Mouse (Mus musculus): ENCODE results near the gene Acox1. TPM values are rescaled to one million over a fixed set of nuclear protein-coding genes. Genes with fewer than 3 reads are reported as not detected.

The Acox1 gene
- polyA plus RNA-seq, 1 experiment: 44.2 TPM

DNA sequence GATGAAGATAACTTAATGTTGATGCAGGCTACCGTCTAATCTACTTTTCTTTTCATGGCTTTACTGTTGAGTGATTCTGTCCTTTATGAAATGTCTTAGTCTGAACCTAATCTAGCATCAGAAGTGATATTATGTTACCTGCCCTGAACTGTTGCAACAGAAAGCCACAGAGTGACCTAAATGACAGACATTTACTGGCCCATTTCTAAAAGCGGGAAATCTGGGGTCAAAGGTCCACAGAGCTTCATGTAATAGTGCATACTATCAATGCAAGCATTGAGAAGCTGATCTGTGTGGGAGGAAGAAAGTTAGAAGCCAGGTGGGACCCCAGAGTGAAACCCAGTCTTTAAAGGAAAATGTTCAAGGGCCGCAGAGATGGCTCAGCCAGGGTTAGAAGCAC lies 4.3 kb upstream of the Acox1 start:
- no peaks in the 10 kb centered on the region for H3K27me3 ChIP-seq (ENCODE audit: control insufficient read depth, insufficient read depth, low read length)
- TF ChIP-seq POLR2A (IDR thresholded peaks at IDR 0.05; ENCODE audit: control insufficient read depth, extremely low read depth, insufficient read depth, low read length, poor library complexity): no peak
- TF ChIP-seq CTCF (IDR thresholded peaks at IDR 0.05; ENCODE audit: borderline replicate concordance, control insufficient read depth, extremely low read depth, insufficient read depth, low read length, poor library complexity): no peak
- no peak for DNase-seq
- no peak overlapping the region for H3K27ac ChIP-seq (ENCODE audit: control insufficient read depth, insufficient read depth, low read length)
- peaks cover 24% of the 10 kb centered on the region for H3K36me3 ChIP-seq (ENCODE audit: control insufficient read depth, insufficient read depth, low read length)
- H3K4me3 ChIP-seq (ENCODE audit: control insufficient read depth, insufficient read depth, low read length): no peak overlapping the region
- peaks cover 5% of the 10 kb centered on the region; the same call in 1 of the 2 replicates for H3K4me1 ChIP-seq (replicated peaks; ENCODE audit: control insufficient read depth, insufficient read depth, low read length)
- WGBS: 98% methylated on average over 3 of the region's 3 CpGs

DNA sequence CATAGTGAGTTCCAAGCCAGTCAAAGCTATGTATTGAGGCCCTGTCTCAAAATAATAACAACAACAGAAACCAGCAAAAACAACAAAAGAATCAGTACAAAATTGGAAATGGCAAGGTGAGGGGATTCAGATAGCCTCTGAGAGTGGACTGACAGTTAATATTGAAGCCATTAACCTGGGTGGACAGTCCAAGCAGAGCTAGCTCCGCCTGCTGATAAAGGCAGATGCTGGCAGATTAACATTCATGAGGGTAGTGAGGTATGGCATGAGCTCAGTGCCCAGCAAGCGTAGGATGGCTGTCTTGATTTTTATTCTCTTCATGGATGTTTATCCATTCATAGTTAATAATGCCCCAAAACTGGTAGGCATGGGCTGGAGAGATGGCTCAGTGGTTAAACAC lies 2.3 kb upstream of the Acox1 start:
- DNase-seq: no peak
- Histone ChIP-seq H3K27me3 (ENCODE audit: control insufficient read depth, insufficient read depth, low read length) (no peaks in the 10 kb centered on the region), H3K4me3 (ENCODE audit: control insufficient read depth, insufficient read depth, low read length) (no peak overlapping the region), H3K27ac (ENCODE audit: control insufficient read depth, insufficient read depth, low read length) (no peak overlapping the region), H3K4me1 (replicated peaks; ENCODE audit: control insufficient read depth, insufficient read depth, low read length) (peaks cover 6% of the 10 kb centered on the region; the same call in 1 of the 2 replicates), H3K36me3 (ENCODE audit: control insufficient read depth, insufficient read depth, low read length) (peaks cover 10% of the 10 kb centered on the region)
- 98% methylated on average over 2 of the region's 2 CpGs for WGBS
- TF ChIP-seq POLR2A (IDR thresholded peaks at IDR 0.05; ENCODE audit: control insufficient read depth, extremely low read depth, insufficient read depth, low read length, poor library complexity) (no peak), CTCF (IDR thresholded peaks at IDR 0.05; ENCODE audit: borderline replicate concordance, control insufficient read depth, extremely low read depth, insufficient read depth, low read length, poor library complexity) (no peak)

DNA sequence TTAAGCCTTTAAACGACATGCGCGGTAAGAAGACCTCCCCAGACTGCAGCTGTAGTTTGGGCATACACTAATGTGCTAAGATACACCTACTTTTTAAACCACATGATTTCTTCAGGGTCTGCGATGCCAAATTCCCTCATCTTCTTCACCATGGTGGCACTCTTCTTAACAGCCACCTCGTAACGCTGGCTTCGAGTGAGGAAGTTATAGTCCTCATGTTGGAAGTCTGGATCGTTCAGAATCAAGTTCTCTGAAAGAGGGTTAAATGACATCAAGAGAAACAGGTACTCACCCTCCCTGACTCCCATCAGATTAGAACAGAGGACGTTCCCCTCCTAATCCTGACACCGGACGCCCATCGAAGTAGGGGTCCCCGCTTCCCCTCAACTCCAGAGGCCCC lies 713 bp downstream of the Acox1 start:
- no peaks in the 10 kb centered on the region for H3K27me3 ChIP-seq (ENCODE audit: control insufficient read depth, insufficient read depth, low read length)
- TF ChIP-seq CTCF (IDR thresholded peaks at IDR 0.05; ENCODE audit: borderline replicate concordance, control insufficient read depth, extremely low read depth, insufficient read depth, low read length, poor library complexity) (no peak), POLR2A (IDR thresholded peaks at IDR 0.05; ENCODE audit: control insufficient read depth, extremely low read depth, insufficient read depth, low read length, poor library complexity) (no peak)
- WGBS: 14% methylated on average over 13 of the region's 13 CpGs
- peak overlapping the region; percentile 81 for H3K4me3 ChIP-seq (ENCODE audit: control insufficient read depth, insufficient read depth, low read length)
- no peak for DNase-seq
- H3K4me1 ChIP-seq (replicated peaks; ENCODE audit: control insufficient read depth, insufficient read depth, low read length): peaks cover 11% of the 10 kb centered on the region
- 0 out of 2 replicates have a peak overlapping the region, but pooled peaks have one; percentile 7 for H3K27ac ChIP-seq (ENCODE audit: control insufficient read depth, insufficient read depth, low read length)
- no peaks in the 10 kb centered on the region for H3K36me3 ChIP-seq (ENCODE audit: control insufficient read depth, insufficient read depth, low read length)

DNA sequence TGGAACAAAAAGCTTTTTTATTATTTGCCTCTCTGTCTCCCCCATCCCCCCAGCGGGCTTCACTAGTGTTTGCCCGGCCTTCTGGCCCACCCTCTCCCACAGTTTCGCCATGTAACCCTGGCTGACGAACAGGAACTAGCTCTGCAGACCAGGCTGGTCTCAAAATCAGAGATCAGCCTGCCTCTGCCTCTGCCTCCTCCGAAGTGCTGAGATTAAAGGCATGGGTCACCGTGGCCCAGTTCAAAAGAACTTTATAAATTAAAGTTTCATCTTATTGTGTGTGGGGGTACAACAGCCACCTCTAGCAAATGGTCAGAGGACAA lies 1.3 kb downstream of the Acox1 start:
- WGBS: 94% methylated on average over 6 of the region's 6 CpGs
- Histone ChIP-seq H3K27ac (ENCODE audit: control insufficient read depth, insufficient read depth, low read length) (no peak overlapping the region), H3K36me3 (ENCODE audit: control insufficient read depth, insufficient read depth, low read length) (no peaks in the 10 kb centered on the region), H3K4me1 (replicated peaks; ENCODE audit: control insufficient read depth, insufficient read depth, low read length) (peaks cover 11% of the 10 kb centered on the region), H3K27me3 (ENCODE audit: control insufficient read depth, insufficient read depth, low read length) (no peaks in the 10 kb centered on the region), H3K4me3 (ENCODE audit: control insufficient read depth, insufficient read depth, low read length) (no peak overlapping the region)
- TF ChIP-seq POLR2A (IDR thresholded peaks at IDR 0.05; ENCODE audit: control insufficient read depth, extremely low read depth, insufficient read depth, low read length, poor library complexity) (no peak), CTCF (IDR thresholded peaks at IDR 0.05; ENCODE audit: borderline replicate concordance, control insufficient read depth, extremely low read depth, insufficient read depth, low read length, poor library complexity) (no peak)
- no peak for DNase-seq

DNA sequence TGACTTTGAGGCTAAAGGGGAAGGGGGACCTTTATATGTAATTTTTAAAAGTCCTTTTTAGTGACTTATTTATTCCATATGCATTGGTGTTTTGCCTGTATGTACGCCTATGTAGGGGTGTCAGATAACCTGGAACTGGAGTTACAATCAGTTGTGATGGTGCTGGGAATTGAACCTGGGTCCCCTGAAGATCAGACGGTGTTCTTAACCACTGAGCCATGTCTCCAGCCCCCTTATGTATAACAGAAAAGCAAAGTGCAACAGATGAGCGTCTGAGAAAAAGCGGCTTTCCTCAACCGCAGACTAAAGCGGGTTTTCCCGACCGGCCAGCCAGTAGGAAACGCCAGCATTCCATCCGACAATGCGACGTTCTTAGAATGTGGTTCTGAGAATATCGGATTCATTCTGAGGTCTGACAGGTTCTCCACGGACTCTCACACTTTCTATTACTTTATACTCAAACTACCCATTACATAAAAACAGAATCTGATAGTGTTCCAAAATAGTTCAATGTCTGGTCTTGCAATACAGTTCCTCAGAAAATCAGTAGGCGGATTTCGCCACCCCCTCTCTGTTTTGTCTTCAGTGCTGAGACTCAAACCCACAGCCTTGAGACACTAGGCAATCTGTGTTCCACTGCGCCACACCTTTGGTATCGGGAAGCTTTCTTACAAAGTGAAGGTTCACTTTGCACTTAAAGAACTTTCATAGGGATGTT lies 1.8 kb downstream of the Acox1 start:
- 98% methylated on average over 18 of the region's 18 CpGs for WGBS
- H3K27me3 ChIP-seq (ENCODE audit: control insufficient read depth, insufficient read depth, low read length): no peaks in the 10 kb centered on the region
- H3K27ac ChIP-seq (ENCODE audit: control insufficient read depth, insufficient read depth, low read length): no peak overlapping the region
- TF ChIP-seq CTCF (IDR thresholded peaks at IDR 0.05; ENCODE audit: borderline replicate concordance, control insufficient read depth, extremely low read depth, insufficient read depth, low read length, poor library complexity): no peak
- no peak for TF ChIP-seq POLR2A (IDR thresholded peaks at IDR 0.05; ENCODE audit: control insufficient read depth, extremely low read depth, insufficient read depth, low read length, poor library complexity)
- H3K4me1 ChIP-seq (replicated peaks; ENCODE audit: control insufficient read depth, insufficient read depth, low read length): peaks cover 11% of the 10 kb centered on the region
- H3K4me3 ChIP-seq (ENCODE audit: control insufficient read depth, insufficient read depth, low read length): no peak overlapping the region
- H3K36me3 ChIP-seq (ENCODE audit: control insufficient read depth, insufficient read depth, low read length): no peaks in the 10 kb centered on the region
- DNase-seq: no peak

- TF ChIP-seq CTCF (IDR thresholded peaks at IDR 0.05; ENCODE audit: borderline replicate concordance, control insufficient read depth, extremely low read depth, insufficient read depth, low read length, poor library complexity) (no peak), POLR2A (IDR thresholded peaks at IDR 0.05; ENCODE audit: control insufficient read depth, extremely low read depth, insufficient read depth, low read length, poor library complexity) (no peak)
- Histone ChIP-seq H3K4me1 (replicated peaks; ENCODE audit: control insufficient read depth, insufficient read depth, low read length) (peaks cover 11% of the 10 kb centered on the region), H3K27me3 (ENCODE audit: control insufficient read depth, insufficient read depth, low read length) (no peaks in the 10 kb centered on the region), H3K4me3 (ENCODE audit: control insufficient read depth, insufficient read depth, low read length) (no peak overlapping the region), H3K36me3 (ENCODE audit: control insufficient read depth, insufficient read depth, low read length) (no peaks in the 10 kb centered on the region), H3K27ac (ENCODE audit: control insufficient read depth, insufficient read depth, low read length) (no peak overlapping the region)
- DNase-seq: no peak
- 86% methylated on average over 3 of the region's 3 CpGs for WGBS
Measured at GRCm38 (mm10) chr11:116196336-116196735, 2.5 kb downstream of the Acox1 start.
